Mouse (Mus musculus) skeletal muscle tissue, postnatal 0 days (tissue): ENCODE data around the gene Psmc5. TPM values are rescaled to one million over a fixed set of nuclear protein-coding genes. Genes with fewer than 3 reads are reported as not detected.

Source experiments
- polyA plus RNA-seq: library from polyadenylated mRNA; unstranded; fragments of >200 nt; fragmentation: Nextera tagmentation; extraction: Ambion mirVana; gene quantifications from 2 replicates; pipeline ENCODE4 v1.2.1, GENCODE M21; 2015

Psmc5 gene
- polyA plus RNA-seq, result 204 and 231 TPM in 2 replicates

GRCm38 (mm10) chr11:106255685-106256451 is at the start of gene Psmc5, which contains the start of gene Ftsj3:
TSS of gene Psmc5 (plus strand) at chr11:106256154.
TSS of gene Ftsj3 (minus strand) at chr11:106256079.

GRCm38 (mm10) chr11:106215927-106216729 is 39.8 kb upstream of the Psmc5 start, which contains the start of gene Ccdc47:
TSS of gene Ccdc47 (minus strand) at chr11:106216344.

GRCm38 (mm10) chr11:106216730-106217490 is 39.0 kb upstream of the Psmc5 start, which contains the start of gene Ddx42:
TSS of gene Ddx42 (plus strand) at chr11:106216926.

GRCm38 (mm10) chr11:106272644-106273310 is 16.8 kb downstream of the Psmc5 start, which contains the start of gene Smarcd2:
TSS of gene Smarcd2 (minus strand) at chr11:106272972.

GRCm38 (mm10) chr11:106276454-106276853 is 20.5 kb downstream of the Psmc5 start, which contains the start of gene Tcam1:
TSS of gene Tcam1 (plus strand) at chr11:106276672.

GRCm38 (mm10) chr11:106301765-106302164 is 45.8 kb downstream of the Psmc5 start, which contains the start of gene Gh:
TSS of gene Gh (minus strand) at chr11:106301865.

Other genes with a start within 250 kb of the Psmc5 start
- gene Kcnh6, start 248.0 kb upstream of the Psmc5 start, polyA plus RNA-seq, result 0.07 and 0.09 TPM in 2 replicates
- gene Dcaf7, start 219.3 kb upstream of the Psmc5 start, polyA plus RNA-seq, result 27.0 and 28.4 TPM in 2 replicates
- gene Taco1, start 190.1 kb upstream of the Psmc5 start, polyA plus RNA-seq, result 10.9 and 11.8 TPM in 2 replicates
- 13.3 and 14.6 TPM in 2 replicates for gene Map3k3, start 171.5 kb upstream of the Psmc5 start, polyA plus RNA-seq
- not detected in 2 replicates for gene Gm10840, start 95.3 kb upstream of the Psmc5 start, polyA plus RNA-seq
- 48.7 and 60.5 TPM in 2 replicates for gene Limd2, start 95.3 kb upstream of the Psmc5 start, polyA plus RNA-seq
- gene Strada, start 54.0 kb upstream of the Psmc5 start, polyA plus RNA-seq, result 22.1 and 25.0 TPM in 2 replicates
- 71.4 and 81.6 TPM in 2 replicates for gene Ccdc47, start 39.8 kb upstream of the Psmc5 start, polyA plus RNA-seq
- gene Ddx42, start 39.2 kb upstream of the Psmc5 start, polyA plus RNA-seq, result 29.4 and 30.6 TPM in 2 replicates
- gene Ftsj3, start 75 bp upstream of the Psmc5 start, polyA plus RNA-seq, result 24.9 and 26.6 TPM in 2 replicates
- 23.1 and 28.6 TPM in 2 replicates for gene Smarcd2, start 16.8 kb downstream of the Psmc5 start, polyA plus RNA-seq
- gene Tcam1, start 20.5 kb downstream of the Psmc5 start, polyA plus RNA-seq, result 0.06 TPM in 2 replicates
- not detected in 2 replicates for gene Gh, start 45.7 kb downstream of the Psmc5 start, polyA plus RNA-seq
- 1.7 TPM in 2 replicates for gene Cd79b, start 58.6 kb downstream of the Psmc5 start, polyA plus RNA-seq
- 10.9 and 17.9 TPM in 2 replicates for gene Scn4a, start 97.1 kb downstream of the Psmc5 start, polyA plus RNA-seq
- 3.1 and 3.5 TPM in 2 replicates for gene Prr29, start 109.3 kb downstream of the Psmc5 start, polyA plus RNA-seq
- 30.6 and 33.8 TPM in 2 replicates for gene Icam2, start 131.9 kb downstream of the Psmc5 start, polyA plus RNA-seq
- gene Ern1, start 231.7 kb downstream of the Psmc5 start, polyA plus RNA-seq, result 1.7 and 2.2 TPM in 2 replicates